Mouse (Mus musculus): ENCODE measurements around the gene Esrrg. TPM values are rescaled to one million over a fixed set of nuclear protein-coding genes. Genes with fewer than 3 reads are reported as not detected.

Gene Esrrg
- polyA plus RNA-seq, 1 experiment = 0.27 TPM

GRCm38 (mm10) chr1:188257500-188257899 is 648.9 kb downstream of the Esrrg start:
- no peak overlapping the region for H3K4me3 ChIP-seq (ENCODE audit: extremely low read depth, insufficient read depth, insufficient read length)
- TF ChIP-seq CTCF (IDR thresholded peaks at IDR 0.05; ENCODE audit: extremely low read depth, insufficient read depth, insufficient read length, insufficient replicate concordance) = no peak
- no peak for TF ChIP-seq POLR2A (IDR thresholded peaks at IDR 0.05; ENCODE audit: low read depth, low read length)
- H3K27me3 ChIP-seq (ENCODE audit: control insufficient read depth, insufficient read depth, low read length) = no peaks in the 10 kb centered on the region
- no peak overlapping the region for H3K27ac ChIP-seq (ENCODE audit: insufficient read depth, low read length)
- no peaks in the 10 kb centered on the region for H3K36me3 ChIP-seq (ENCODE audit: control insufficient read depth, insufficient read depth, low read length)
- no peak for DNase-seq (ENCODE audit: low read depth in 1 of 2, low spot score in 2 of 2)
- 89% methylated on average over 7 of the region's 7 CpGs for WGBS
- no peaks in the 10 kb centered on the region for H3K4me1 ChIP-seq (ENCODE audit: control insufficient read depth, insufficient read depth, insufficient read length)

- Histone ChIP-seq H3K4me3 (ENCODE audit: extremely low read depth, insufficient read depth, insufficient read length) (no peak overlapping the region), H3K36me3 (ENCODE audit: control insufficient read depth, insufficient read depth, low read length) (no peaks in the 10 kb centered on the region), H3K27ac (ENCODE audit: insufficient read depth, low read length) (no peak overlapping the region), H3K4me1 (ENCODE audit: control insufficient read depth, insufficient read depth, insufficient read length) (no peaks in the 10 kb centered on the region), H3K27me3 (ENCODE audit: control insufficient read depth, insufficient read depth, low read length) (no peaks in the 10 kb centered on the region)
- WGBS = 76% methylated on average over 6 of the region's 6 CpGs
- DNase-seq (ENCODE audit: low read depth in 1 of 2, low spot score in 2 of 2) = no peak
- no peak for TF ChIP-seq CTCF (IDR thresholded peaks at IDR 0.05; ENCODE audit: extremely low read depth, insufficient read depth, insufficient read length, insufficient replicate concordance)
- no peak for TF ChIP-seq POLR2A (IDR thresholded peaks at IDR 0.05; ENCODE audit: low read depth, low read length)
Measured at GRCm38 (mm10) chr1:188260259-188261107, 651.9 kb downstream of the Esrrg start.

GRCm38 (mm10) chr1:188261903-188262682 is 653.5 kb downstream of the Esrrg start, which contains the start of gene Ush2a:
Ush2a (plus strand) TSS chr1:188262023.
- no peak within 1 kb of the TSS for H3K4me3 ChIP-seq (ENCODE audit: extremely low read depth, insufficient read depth, insufficient read length)
- TF ChIP-seq POLR2A (IDR thresholded peaks at IDR 0.05; ENCODE audit: low read depth, low read length) (no peak), CTCF (IDR thresholded peaks at IDR 0.05; ENCODE audit: extremely low read depth, insufficient read depth, insufficient read length, insufficient replicate concordance) (no peak)
- no peaks in the 10 kb centered on the region for H3K4me1 ChIP-seq (ENCODE audit: control insufficient read depth, insufficient read depth, insufficient read length)
- H3K27ac ChIP-seq (ENCODE audit: insufficient read depth, low read length) = no peak within 1 kb of the TSS
- DNase-seq (ENCODE audit: low read depth in 1 of 2, low spot score in 2 of 2) = no peak
- WGBS = 81% methylated on average over 10 of the region's 10 CpGs
- H3K27me3 ChIP-seq (ENCODE audit: control insufficient read depth, insufficient read depth, low read length) = no peaks in the 10 kb centered on the region
- H3K36me3 ChIP-seq (ENCODE audit: control insufficient read depth, insufficient read depth, low read length) = no peaks in the 10 kb centered on the region
